Mouse (Mus musculus): ENCODE results near the gene Abcc4. TPM values are rescaled to one million over a fixed set of nuclear protein-coding genes. Genes with fewer than 3 reads are reported as not detected.
A peak's percentile ranks its signal among the peaks of the same experiment; 100 is the strongest.
"Not testable (repeated sequence)": the region's sequence is repeated elsewhere in the genome, so short reads cannot be mapped to it uniquely, and the experiment has no call there.

Gene Abcc4
- polyA plus RNA-seq, 1 experiment from 2014 or later, result 4.7 TPM

DNA sequence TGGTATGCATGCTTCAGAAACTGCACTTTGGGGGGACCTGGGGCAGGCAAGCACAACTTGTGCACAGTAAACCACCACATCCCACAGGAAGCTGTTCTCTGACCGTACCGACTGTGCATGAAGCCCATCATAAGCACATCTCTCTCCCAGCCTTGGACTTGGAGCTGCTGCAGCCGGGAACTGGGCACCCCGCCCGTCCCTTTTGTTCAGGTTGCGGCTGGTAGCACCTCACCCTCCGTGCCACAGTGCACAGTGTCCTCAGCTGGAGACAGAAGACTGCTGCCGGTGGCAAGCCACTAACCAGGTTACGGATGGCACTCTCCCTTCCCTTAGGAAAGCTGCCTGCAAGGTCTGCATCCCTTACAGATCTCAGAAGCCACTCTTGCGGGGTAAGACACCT is 15.7 kb downstream of the Abcc4 start:
- Histone ChIP-seq H3K36me3 (no peaks in the 10 kb centered on the region), H3K4me3 (no peak overlapping the region), H3K4me1 (peaks cover 34% of the 10 kb centered on the region), H3K9me3 (replicated peaks) (no peaks in the 10 kb centered on the region), H3K27me3 (ENCODE audit: low read depth, poor library complexity, severe bottlenecking) (no peaks in the 10 kb centered on the region), H3K27ac (replicated peaks) (no peak overlapping the region)
- WGBS, result 88% methylated on average over 10 of the region's 10 CpGs
- DNase-seq (ENCODE audit: low spot score), result no peak

GRCm38 (mm10) chr14:118688643-118689042 is 17.4 kb downstream of the Abcc4 start:
- Histone ChIP-seq H3K4me3 (no peak overlapping the region), H3K4me1 (peaks cover 34% of the 10 kb centered on the region), H3K27ac (replicated peaks) (peak overlapping the region; percentile 59), H3K27me3 (ENCODE audit: low read depth, poor library complexity, severe bottlenecking) (no peaks in the 10 kb centered on the region), H3K36me3 (no peaks in the 10 kb centered on the region), H3K9me3 (replicated peaks) (no peaks in the 10 kb centered on the region)
- DNase-seq (ENCODE audit: low spot score), result no peak
- 91% methylated on average over 5 of the region's 5 CpGs for WGBS

- H3K4me1 ChIP-seq, result peaks cover 41% of the 10 kb centered on the region
- DNase-seq (ENCODE audit: low spot score), result no peak
- WGBS, result 79% methylated on average over 5 of the region's 5 CpGs
Measured at GRCm38 (mm10) chr14:118686861-118687260, 19.2 kb downstream of the Abcc4 start.

DNA sequence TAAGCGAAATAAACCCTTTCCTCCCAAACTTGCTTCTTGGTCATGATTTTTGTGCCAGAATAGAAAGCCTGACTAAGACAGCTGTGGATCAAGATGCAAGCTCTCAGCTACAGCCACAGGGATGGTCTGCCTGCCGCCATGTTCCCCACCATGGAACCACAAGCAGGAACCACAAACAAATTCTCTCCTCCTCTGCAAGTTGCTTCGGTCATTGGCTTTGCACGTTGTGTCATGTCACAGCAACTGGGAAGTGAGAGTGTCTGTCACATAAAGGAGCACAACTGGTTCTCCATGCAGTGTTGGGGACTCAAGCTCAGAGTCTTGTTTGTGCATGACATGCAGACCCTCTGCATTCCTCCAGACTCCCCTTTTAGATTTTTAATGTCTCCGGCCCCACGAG is 20.4 kb downstream of the Abcc4 start:
- Histone ChIP-seq H3K27ac (replicated peaks) (no peak overlapping the region), H3K36me3 (no peaks in the 10 kb centered on the region)
- 94% methylated on average over 6 of the region's 6 CpGs for WGBS

More at GRCm38 (mm10) chr14:118686861-118687260, 19.2 kb downstream of the Abcc4 start:
- Histone ChIP-seq H3K9me3 (replicated peaks) (no peaks in the 10 kb centered on the region), H3K27me3 (ENCODE audit: low read depth, poor library complexity, severe bottlenecking) (no peaks in the 10 kb centered on the region), H3K27ac (replicated peaks) (no peak overlapping the region), H3K4me3 (no peak overlapping the region), H3K36me3 (no peaks in the 10 kb centered on the region)

DNA sequence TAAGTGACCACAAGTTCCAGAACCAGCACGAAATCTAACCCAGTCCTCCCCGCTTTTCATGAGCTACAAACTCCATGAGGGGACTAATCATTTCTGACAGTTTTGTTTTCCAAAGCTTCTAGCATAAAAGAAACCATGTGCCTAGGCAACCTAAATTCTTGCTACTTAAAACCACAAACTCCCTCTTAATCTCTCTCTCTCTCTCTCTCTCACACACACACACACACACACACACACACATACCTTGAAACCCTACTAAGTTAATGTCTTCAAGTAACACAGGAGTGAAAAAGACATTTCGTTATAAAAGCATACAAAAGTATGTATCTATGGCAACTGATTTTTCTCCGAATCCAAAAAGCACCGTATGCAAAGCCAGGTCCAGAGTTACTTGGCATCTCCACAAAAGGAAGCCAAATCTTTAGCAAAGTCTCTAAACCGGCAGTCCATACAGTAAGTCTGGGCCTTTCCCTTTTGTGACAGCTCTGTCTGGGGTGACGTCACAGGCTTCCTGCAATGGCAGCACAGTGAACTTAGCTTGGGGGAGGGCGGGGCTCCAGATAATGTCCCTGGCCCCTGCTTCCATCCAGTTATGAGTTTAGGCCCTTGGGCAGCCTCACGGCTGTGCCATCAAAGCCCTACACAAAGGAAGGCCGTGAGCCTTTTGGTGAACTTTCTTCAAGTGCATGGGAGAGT is 23.5 kb downstream of the Abcc4 start:
- no peaks in the 10 kb centered on the region for H3K9me3 ChIP-seq (replicated peaks)
- H3K4me3 ChIP-seq, result no peak overlapping the region
- H3K4me1 ChIP-seq, result peaks cover 17% of the 10 kb centered on the region; the same call in 1 of the 2 replicates
- no peaks in the 10 kb centered on the region for H3K27me3 ChIP-seq (ENCODE audit: low read depth, poor library complexity, severe bottlenecking)
- no peaks in the 10 kb centered on the region for H3K36me3 ChIP-seq
- peak overlapping the region; percentile 24; the same call in 1 of the 2 replicates for H3K27ac ChIP-seq (replicated peaks)
- DNase-seq (ENCODE audit: low spot score), result no peak
- 83% methylated on average over 10 of the region's 10 CpGs for WGBS

More for the DNA sequence above, 20.4 kb downstream of the Abcc4 start:
- DNase-seq (ENCODE audit: low spot score), result no peak
- Histone ChIP-seq H3K9me3 (replicated peaks) (no peaks in the 10 kb centered on the region), H3K4me1 (peaks cover 39% of the 10 kb centered on the region), H3K27me3 (ENCODE audit: low read depth, poor library complexity, severe bottlenecking) (no peaks in the 10 kb centered on the region), H3K4me3 (no peak overlapping the region)

GRCm38 (mm10) chr14:118681087-118681486 is 24.9 kb downstream of the Abcc4 start:
- WGBS, result 82% methylated on average over 8 of the region's 8 CpGs

GRCm38 (mm10) chr14:118678279-118678985 is 27.6 kb downstream of the Abcc4 start:
- Histone ChIP-seq H3K4me1 (peaks cover 19% of the 10 kb centered on the region; the same call in 1 of the 2 replicates), H3K27me3 (ENCODE audit: low read depth, poor library complexity, severe bottlenecking) (no peaks in the 10 kb centered on the region), H3K27ac (replicated peaks) (0 out of 2 replicates have a peak overlapping the region, but pooled peaks have one; percentile 0), H3K4me3 (no peak overlapping the region), H3K9me3 (replicated peaks) (no peaks in the 10 kb centered on the region), H3K36me3 (no peaks in the 10 kb centered on the region)
- DNase-seq (ENCODE audit: low spot score), result no peak
- WGBS, result 92% methylated on average over 9 of the region's 9 CpGs

More at GRCm38 (mm10) chr14:118681087-118681486, 24.9 kb downstream of the Abcc4 start:
- Histone ChIP-seq H3K27ac (replicated peaks) (no peak overlapping the region), H3K9me3 (replicated peaks) (no peaks in the 10 kb centered on the region), H3K4me3 (no peak overlapping the region), H3K27me3 (ENCODE audit: low read depth, poor library complexity, severe bottlenecking) (no peaks in the 10 kb centered on the region), H3K36me3 (no peaks in the 10 kb centered on the region), H3K4me1 (peaks cover 16% of the 10 kb centered on the region; the same call in 1 of the 2 replicates)
- no peak for DNase-seq (ENCODE audit: low spot score)

GRCm38 (mm10) chr14:118676308-118676994 is 29.6 kb downstream of the Abcc4 start:
- no peak overlapping the region for H3K4me3 ChIP-seq
- no peaks in the 10 kb centered on the region for H3K27me3 ChIP-seq (ENCODE audit: low read depth, poor library complexity, severe bottlenecking)
- no peak for DNase-seq (ENCODE audit: low spot score)
- no peaks in the 10 kb centered on the region for H3K36me3 ChIP-seq
- WGBS, result 86% methylated on average over 13 of the region's 13 CpGs
- H3K9me3 ChIP-seq (replicated peaks), result no peaks in the 10 kb centered on the region
- H3K4me1 ChIP-seq, result peaks cover 9% of the 10 kb centered on the region; the same call in 1 of the 2 replicates
- no peak overlapping the region for H3K27ac ChIP-seq (replicated peaks)

DNA sequence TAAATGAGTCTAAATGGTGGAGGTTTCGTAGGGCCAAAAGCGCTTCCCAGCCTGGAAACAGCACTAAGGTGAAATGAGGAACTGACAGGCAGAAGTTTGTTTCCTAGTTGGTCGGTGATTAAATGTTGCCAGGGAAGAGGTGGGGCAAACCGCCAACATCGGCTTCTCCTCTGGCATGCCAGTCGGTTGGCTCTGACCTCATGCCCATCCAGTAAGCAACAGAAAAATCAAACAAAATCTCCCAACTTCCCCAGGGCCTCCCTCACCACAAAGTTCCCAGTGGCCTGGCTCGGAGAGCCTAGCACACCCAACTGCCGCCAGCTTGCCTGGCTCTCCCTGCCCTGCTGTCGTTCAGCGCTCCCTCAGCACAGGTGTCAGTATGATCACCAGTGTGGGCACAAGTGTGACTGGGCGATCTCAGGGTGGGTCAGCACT is 31.3 kb downstream of the Abcc4 start:
- peaks cover 9% of the 10 kb centered on the region; the same call in 1 of the 2 replicates for H3K4me1 ChIP-seq
- H3K4me3 ChIP-seq, result no peak overlapping the region
- no peaks in the 10 kb centered on the region for H3K9me3 ChIP-seq (replicated peaks)
- H3K27ac ChIP-seq (replicated peaks), result no peak overlapping the region
- H3K27me3 ChIP-seq (ENCODE audit: low read depth, poor library complexity, severe bottlenecking), result no peaks in the 10 kb centered on the region
- DNase-seq (ENCODE audit: low spot score), result no peak
- H3K36me3 ChIP-seq, result no peaks in the 10 kb centered on the region
- WGBS, result 92% methylated on average over 11 of the region's 11 CpGs

DNA sequence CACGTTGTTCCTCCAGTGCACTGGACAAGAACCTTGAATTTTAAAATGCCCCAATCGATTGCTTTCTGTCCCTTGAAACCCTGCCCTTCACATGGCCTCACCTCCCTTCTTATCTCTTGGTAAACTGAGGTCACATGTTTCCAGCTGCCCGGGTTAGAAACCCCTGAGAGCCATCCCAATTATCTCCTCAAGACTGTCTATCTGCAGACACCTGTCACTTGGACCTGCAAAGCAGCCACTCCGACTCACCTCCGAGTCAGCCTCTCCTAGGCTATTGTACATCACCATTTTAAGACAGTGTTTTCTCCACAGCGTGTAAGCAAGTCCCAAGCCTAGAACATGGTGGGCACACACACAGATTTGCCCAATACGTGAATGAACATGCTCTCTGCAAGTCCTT is 31.8 kb downstream of the Abcc4 start:
- Histone ChIP-seq H3K9me3 (replicated peaks) (no peaks in the 10 kb centered on the region), H3K4me3 (no peak overlapping the region), H3K27ac (replicated peaks) (no peak overlapping the region), H3K36me3 (no peaks in the 10 kb centered on the region), H3K27me3 (ENCODE audit: low read depth, poor library complexity, severe bottlenecking) (no peaks in the 10 kb centered on the region), H3K4me1 (peaks cover 9% of the 10 kb centered on the region; the same call in 1 of the 2 replicates)
- 82% methylated on average over 7 of the region's 7 CpGs for WGBS
- no peak for DNase-seq (ENCODE audit: low spot score)

- H3K9me3 ChIP-seq (replicated peaks), result no peaks in the 10 kb centered on the region
- H3K27ac ChIP-seq (replicated peaks), result peak overlapping the region; percentile 52; the same call in 1 of the 2 replicates
- no peaks in the 10 kb centered on the region for H3K27me3 ChIP-seq (ENCODE audit: low read depth, poor library complexity, severe bottlenecking)
- no peaks in the 10 kb centered on the region for H3K36me3 ChIP-seq
- no peak overlapping the region for H3K4me3 ChIP-seq
- WGBS, result 63% methylated on average over 6 of the region's 6 CpGs
- DNase-seq (ENCODE audit: low spot score), result no peak
- H3K4me1 ChIP-seq, result peaks cover 9% of the 10 kb centered on the region; the same call in 1 of the 2 replicates
Measured at GRCm38 (mm10) chr14:118673501-118673900, 32.5 kb downstream of the Abcc4 start.

GRCm38 (mm10) chr14:118672931-118673330 is 33.1 kb downstream of the Abcc4 start:
- WGBS, result 90% methylated on average over 6 of the region's 6 CpGs
- not testable (repeated sequence) for H3K4me3 ChIP-seq; H3K4me1 ChIP-seq; H3K36me3 ChIP-seq; H3K27ac ChIP-seq (replicated peaks); H3K9me3 ChIP-seq (replicated peaks); H3K27me3 ChIP-seq (ENCODE audit: low read depth, poor library complexity, severe bottlenecking); DNase-seq (ENCODE audit: low spot score)

Measured in midbrain, embryonic 10.5 days (tissue).